Mouse (Mus musculus) lung, adult 2 months (tissue): ENCODE data around the gene Rd3l.

Experiments used
- CTCF ChIP-seq: fragments of 200-500 bp; IDR thresholded peaks from 2 replicates; pipeline ENCODE4 v1.5.1; 2011; ENCODE audit warnings: mild to moderate bottlenecking, low read length, control low read depth; ENCODE audit not compliant: insufficient read depth
- POLR2A ChIP-seq: fragments of 200-500 bp; IDR thresholded peaks from 2 replicates; pipeline ENCODE4 v1.6.1; 2011; ENCODE audit warnings: low read depth, mild to moderate bottlenecking, control low read depth, low read length, borderline replicate concordance; ENCODE audit errors: extremely low read depth

DNA sequence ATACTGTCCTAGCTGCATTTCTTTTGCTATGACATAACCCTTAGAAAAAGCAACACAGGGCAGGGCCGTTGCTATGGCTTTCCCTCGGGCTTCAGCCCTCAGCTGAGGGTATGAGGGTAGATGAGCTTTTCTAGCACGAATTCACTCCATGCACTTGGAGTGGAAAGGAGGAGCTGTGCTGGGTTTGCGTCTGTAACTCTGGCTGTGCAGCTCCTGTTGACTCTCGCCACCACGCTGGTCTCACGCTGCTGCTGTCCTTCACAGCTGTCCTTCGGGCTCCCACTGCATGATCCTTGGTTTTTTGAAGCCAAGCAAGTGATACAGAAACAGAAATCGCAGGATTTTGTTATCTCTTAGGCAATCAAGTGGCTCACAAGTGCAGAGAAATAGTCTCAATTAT lies 5.6 kb upstream of the Rd3l start:
- TF ChIP-seq CTCF (no peak), POLR2A (no peak)
